Mouse (Mus musculus): ENCODE results near the gene Ythdf2.

Ythdf2 gene

DNA sequence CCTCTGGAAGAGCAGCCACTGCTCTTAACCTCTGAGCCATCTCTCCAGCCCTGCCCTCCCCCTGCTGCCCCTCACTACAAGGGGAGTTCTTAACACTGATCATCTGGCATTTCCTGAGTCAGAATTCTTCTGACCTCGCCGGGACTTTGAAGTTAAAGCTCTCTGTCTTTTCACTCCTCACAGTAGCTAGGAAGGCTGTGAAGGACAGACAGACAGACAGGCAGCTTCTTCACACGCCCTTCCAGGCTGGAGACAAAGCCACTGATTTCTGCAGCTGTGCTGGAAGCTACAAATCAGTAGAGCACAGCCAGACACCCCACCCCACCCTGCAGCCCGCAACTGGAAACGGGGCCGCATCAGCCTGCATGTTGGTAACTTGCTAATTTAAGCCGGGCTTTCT is 75.1 kb downstream of the Ythdf2 start:
- ChIA-PET POLR2A (interaction anchor here in 3 of 4 experiments (0.5 to 2.4 kb wide), 9 partner anchors 10 to 652 kb away, joined by 3 to 6 read pairs (median 4); no protein-coding TSS in a partner anchor), CTCF (interaction anchor here in 2 of 4 experiments (0.6 to 1.8 kb wide), 5 partner anchors 16 to 641 kb away, joined by 3 to 5 read pairs (median 3); no protein-coding TSS in a partner anchor)

Data from embryonic stem cell, embryonic (primary cell).